Mouse (Mus musculus) hindbrain, embryonic 10.5 days (tissue): ENCODE measurements around the gene Ncr1. TPM values are rescaled to one million over a fixed set of nuclear protein-coding genes. Genes with fewer than 3 reads are reported as not detected.
"Not testable (repeated sequence)": the region's sequence is repeated elsewhere in the genome, so short reads cannot be mapped to it uniquely, and the experiment has no call there.

ENCODE experiments used
- DNase-seq: peaks from one replicate; pipeline ENCODE4 v3.0.0-alpha.2; 2017; ENCODE audit warnings: low spot score
- H3K27ac ChIP-seq: fragments of 300-500 bp; sonication (generic); 2 replicates; pipeline ENCODE4 v1.5.1; 2016; ENCODE audit warnings: mild to moderate bottlenecking, moderate library complexity
- H3K27me3 ChIP-seq: fragments of 300-500 bp; sonication (generic); 2 replicates; pipeline ENCODE4 v1.6.1; 2016; ENCODE audit warnings: mild to moderate bottlenecking; ENCODE audit not compliant: poor library complexity, insufficient read depth, severe bottlenecking
- H3K36me3 ChIP-seq: fragments of 300-500 bp; sonication (generic); 2 replicates; pipeline ENCODE4 v1.6.1; 2016; ENCODE audit warnings: mild to moderate bottlenecking, moderate library complexity
- H3K4me1 ChIP-seq: fragments of 300-500 bp; sonication (generic); replicated peaks from 2 replicates; pipeline ENCODE4 v1.6.1; 2016; ENCODE audit warnings: mild to moderate bottlenecking
- H3K4me3 ChIP-seq: fragments of 300-500 bp; sonication (generic); 2 replicates; pipeline ENCODE4 v1.5.1; 2016; ENCODE audit warnings: mild to moderate bottlenecking, moderate library complexity
- H3K9me3 ChIP-seq: fragments of 300-500 bp; sonication (generic); 2 replicates; pipeline ENCODE4 v1.6.1; 2016; ENCODE audit warnings: mild to moderate bottlenecking, moderate library complexity
- WGBS: fragments of 180-500 bp; shearing (Covaris S2); methylation state at CpG from one replicate; pipeline ENCODE4 v1.1.7; 2016; 5-methylcytosine and 5-hydroxymethylcytosine counted together
- polyA plus RNA-seq: library from polyadenylated mRNA; unstranded; fragments of >200 nt; fragmentation: Nextera tagmentation; extraction: Ambion mirVana; gene quantifications from 2 replicates; pipeline ENCODE4 v1.2.1, GENCODE M21; 2016

Ncr1 gene
- polyA plus RNA-seq = not detected in 2 replicates

DNA sequence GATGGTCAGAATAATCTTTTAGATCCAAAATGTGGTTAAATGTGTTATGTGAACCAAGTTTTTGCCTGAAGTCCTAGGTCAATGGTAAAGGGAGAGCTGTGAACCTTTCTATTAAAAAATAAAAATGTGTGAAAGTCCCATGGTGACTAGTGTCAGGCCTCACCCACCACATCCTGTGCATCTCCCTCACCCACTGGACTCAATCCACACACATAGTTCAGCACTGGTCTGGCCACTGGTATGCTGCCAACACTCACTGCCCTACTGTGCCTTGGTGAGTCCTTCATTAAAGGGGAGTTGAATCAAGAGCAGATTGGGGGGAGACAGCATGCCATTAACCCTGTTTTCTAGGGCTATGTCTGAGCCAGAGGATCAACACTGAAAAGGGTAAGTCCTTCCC lies at the start of gene Ncr1:
Gene Ncr1, plus strand, starts transcription at position 216 of the 400 bp plus-strand sequence.
- Histone ChIP-seq H3K36me3 (no peaks in the 10 kb centered on the region), H3K4me3 (no peak within 1 kb of the TSS), H3K27ac (no peak within 1 kb of the TSS), H3K27me3 (no peaks in the 10 kb centered on the region), H3K4me1 (no peaks in the 10 kb centered on the region), H3K9me3 (0 out of 2 replicates have a peak, but pooled peaks cover 2% of the 10 kb centered on the region)
- DNase-seq = no peak

DNA sequence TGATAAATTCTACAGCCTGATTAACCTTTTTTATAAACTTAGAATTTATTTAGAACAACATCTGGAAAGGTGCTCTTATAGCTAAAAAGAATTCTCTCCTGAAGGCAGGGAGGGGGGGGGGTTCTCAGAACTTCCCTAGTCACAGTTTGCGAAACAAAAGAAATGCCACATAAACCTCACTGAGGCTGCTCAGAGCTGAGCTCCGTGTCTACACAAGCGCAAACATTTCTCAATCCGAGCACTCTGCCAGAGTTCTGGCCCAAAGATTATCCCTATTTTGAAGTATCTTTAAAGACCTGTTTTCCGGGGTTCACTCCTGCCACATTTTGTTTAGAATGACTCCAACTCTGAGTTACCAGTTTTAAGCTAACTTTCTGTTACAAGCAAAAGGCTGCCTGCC lies 44.9 kb upstream of the Ncr1 start:
- DNase-seq = no peak
- WGBS = 76% methylated on average over 5 of the region's 5 CpGs

DNA sequence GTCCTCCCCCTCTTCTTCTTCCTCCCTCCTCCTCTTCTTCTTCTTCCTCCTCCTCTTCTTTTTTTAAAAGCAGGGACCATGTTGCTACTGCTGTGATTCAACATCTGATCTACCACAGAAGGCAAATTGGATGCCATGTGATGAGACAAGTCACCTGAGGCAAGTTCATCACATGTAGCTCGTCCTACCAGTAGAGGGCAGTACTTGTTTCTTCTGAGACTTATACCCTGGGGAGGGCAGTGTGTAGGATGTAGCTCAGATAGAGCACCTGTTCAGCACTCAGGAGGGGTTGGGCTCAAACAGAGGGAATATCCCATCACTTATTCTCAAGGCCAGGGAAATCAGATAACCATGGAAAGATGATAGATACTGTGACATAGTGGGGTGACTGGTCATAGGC lies 40.3 kb upstream of the Ncr1 start:
- DNase-seq = no peak
- Histone ChIP-seq H3K4me1 (no peaks in the 10 kb centered on the region), H3K9me3 (no peaks in the 10 kb centered on the region), H3K4me3 (no peak overlapping the region), H3K27ac (no peak overlapping the region), H3K27me3 (no peaks in the 10 kb centered on the region), H3K36me3 (no peaks in the 10 kb centered on the region)
- WGBS = 64% methylated on average over 1 of the region's 1 CpGs

More for the DNA sequence above, 44.9 kb upstream of the Ncr1 start:
- no peak overlapping the region for H3K27ac ChIP-seq
- no peak overlapping the region for H3K4me3 ChIP-seq
- H3K9me3 ChIP-seq = peaks cover 4% of the 10 kb centered on the region; the same call in 1 of the 2 replicates
- no peaks in the 10 kb centered on the region for H3K27me3 ChIP-seq
- no peaks in the 10 kb centered on the region for H3K4me1 ChIP-seq
- H3K36me3 ChIP-seq = no peaks in the 10 kb centered on the region

DNA sequence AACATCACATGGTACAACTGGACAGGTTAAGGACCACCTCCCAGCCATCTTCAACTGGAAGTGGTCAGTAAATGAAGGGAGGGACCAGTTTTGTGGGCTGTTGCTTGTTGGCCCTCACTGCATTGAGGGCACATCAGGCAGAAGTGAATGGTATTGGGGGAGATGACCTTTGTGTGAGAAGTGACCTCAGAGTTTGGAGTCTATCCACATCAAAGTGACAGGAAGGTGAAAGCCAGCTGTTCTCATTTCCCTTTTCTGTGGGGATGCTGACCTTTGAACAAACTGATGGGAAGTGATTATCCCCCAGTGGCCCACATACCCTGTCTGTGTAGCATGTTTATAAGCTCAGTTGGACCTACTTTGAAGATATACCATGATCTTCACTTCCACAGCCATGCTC lies 37.4 kb upstream of the Ncr1 start:
- DNase-seq = no peak

DNA sequence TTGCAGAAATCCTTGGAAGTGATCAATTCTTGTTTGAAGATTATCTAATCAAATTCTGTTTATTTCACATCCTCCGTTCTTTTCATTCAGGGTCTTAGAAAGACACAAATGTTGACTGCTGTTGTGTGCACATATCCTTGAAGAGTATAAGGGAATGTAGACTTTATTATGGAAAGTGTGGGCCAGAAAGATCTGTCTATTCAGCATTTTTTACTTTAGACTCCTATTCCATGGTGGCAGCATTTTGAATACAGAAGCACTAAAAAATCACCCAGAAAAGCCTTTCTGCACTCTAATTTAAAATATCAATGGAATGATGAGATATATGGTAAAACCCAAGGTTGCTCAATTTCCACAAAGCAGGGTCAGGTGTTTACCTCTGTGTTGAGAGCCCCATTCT lies 34.1 kb upstream of the Ncr1 start:
- Histone ChIP-seq H3K4me3 (no peak overlapping the region), H3K27me3 (no peaks in the 10 kb centered on the region), H3K27ac (no peak overlapping the region), H3K4me1 (no peaks in the 10 kb centered on the region), H3K36me3 (no peaks in the 10 kb centered on the region), H3K9me3 (no peaks in the 10 kb centered on the region)
- WGBS = 93% methylated on average over 1 of the region's 1 CpGs
- no peak for DNase-seq

More for the DNA sequence above, 37.4 kb upstream of the Ncr1 start:
- H3K4me1 ChIP-seq = no peaks in the 10 kb centered on the region
- H3K27me3 ChIP-seq = no peaks in the 10 kb centered on the region
- no peak overlapping the region for H3K4me3 ChIP-seq
- H3K9me3 ChIP-seq = no peaks in the 10 kb centered on the region
- no peak overlapping the region for H3K27ac ChIP-seq
- H3K36me3 ChIP-seq = no peaks in the 10 kb centered on the region

DNA sequence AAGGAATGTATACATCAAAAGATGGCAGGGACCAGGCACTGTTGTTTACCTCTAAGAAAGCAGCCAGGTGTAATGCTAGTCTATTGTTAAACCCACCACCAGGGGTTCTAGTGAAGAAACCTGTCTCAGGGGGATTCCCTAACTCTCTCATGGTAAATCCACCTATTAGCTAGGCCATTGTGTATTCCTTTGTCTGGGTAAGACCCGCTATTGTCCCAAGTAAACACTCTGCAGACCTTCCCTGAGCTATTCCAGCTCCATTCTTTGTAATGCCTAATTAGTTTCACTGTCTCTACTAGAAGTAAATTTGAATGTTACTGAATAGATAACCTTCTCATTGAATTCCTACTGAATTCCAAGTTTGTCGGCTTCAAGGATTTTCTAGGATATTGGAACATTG lies 24.4 kb upstream of the Ncr1 start:
- H3K4me1 ChIP-seq, DNase-seq, H3K36me3 ChIP-seq, H3K27ac ChIP-seq, H3K9me3 ChIP-seq, H3K4me3 ChIP-seq, H3K27me3 ChIP-seq: not testable (repeated sequence)
- WGBS = 88% methylated on average over 2 of the region's 2 CpGs

DNA sequence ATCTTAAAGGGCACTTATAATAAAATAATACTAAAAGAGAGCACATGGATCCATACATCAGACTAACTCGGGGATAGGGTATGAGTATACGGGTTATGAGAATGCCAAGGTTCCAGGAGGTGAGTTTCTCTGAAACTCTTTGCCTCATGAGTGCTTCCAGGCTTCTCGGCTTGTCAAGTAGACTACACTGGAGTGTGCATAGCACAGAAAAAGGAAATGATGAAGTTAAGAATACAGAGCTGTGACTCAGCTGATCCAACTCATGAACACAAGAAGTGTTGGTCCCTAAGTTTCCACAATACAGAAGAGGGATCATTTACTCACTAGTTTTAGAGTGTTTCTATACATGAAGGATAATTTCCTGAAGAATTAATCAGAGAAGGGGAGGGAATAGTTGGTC lies 24.0 kb upstream of the Ncr1 start:
- H3K36me3 ChIP-seq, DNase-seq, H3K4me3 ChIP-seq, H3K9me3 ChIP-seq, H3K27me3 ChIP-seq, H3K4me1 ChIP-seq, H3K27ac ChIP-seq: not testable (repeated sequence)
- 85% methylated on average over 3 of the region's 3 CpGs for WGBS

DNA sequence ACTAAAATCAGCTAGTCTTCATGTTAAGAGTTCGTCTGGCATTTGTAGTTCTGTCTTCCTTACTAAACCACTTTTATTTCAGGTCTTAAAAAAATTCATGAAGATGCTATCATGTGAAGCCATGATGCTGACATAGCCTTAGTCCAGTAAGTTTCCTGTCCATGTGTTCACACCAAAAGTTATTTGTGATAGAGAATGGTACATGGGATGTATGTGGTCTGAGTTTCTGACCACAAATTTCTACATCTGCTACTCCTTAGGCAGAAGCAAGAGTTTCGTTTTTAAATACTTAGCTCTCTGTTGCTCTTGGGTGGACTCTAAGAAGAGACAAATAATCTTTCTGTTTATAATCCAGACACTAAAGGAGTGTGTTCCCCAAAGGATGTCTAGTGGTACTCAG lies 14.2 kb upstream of the Ncr1 start:
- Histone ChIP-seq H3K4me1 (no peaks in the 10 kb centered on the region), H3K36me3 (no peaks in the 10 kb centered on the region), H3K27me3 (no peaks in the 10 kb centered on the region), H3K4me3 (no peak overlapping the region), H3K9me3 (no peaks in the 10 kb centered on the region), H3K27ac (no peak overlapping the region)
- WGBS = 74% methylated on average over 2 of the region's 2 CpGs
- no peak for DNase-seq

DNA sequence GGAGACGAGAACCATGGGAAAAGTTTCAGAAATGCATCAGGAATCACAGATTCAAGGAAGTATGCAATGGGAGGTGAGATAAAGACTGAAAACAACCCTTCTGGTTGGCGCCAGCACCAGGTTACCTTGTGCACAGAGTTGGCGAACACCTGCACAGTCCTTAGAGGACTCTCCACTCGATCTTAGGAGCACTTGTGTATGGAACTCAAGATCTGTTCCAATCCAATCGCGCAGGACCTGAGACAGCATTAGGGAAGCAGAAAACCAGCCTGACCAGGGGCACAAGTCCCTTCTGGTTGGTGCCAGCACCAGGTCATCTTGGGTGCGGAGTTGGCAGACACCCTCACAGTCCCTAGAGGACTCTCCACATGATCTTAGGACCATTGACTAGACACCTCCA lies 36.0 kb downstream of the Ncr1 start:
- Histone ChIP-seq H3K9me3 (peaks cover 3% of the 10 kb centered on the region; the same call in 1 of the 2 replicates), H3K4me1 (no peaks in the 10 kb centered on the region), H3K27ac (no peak overlapping the region), H3K36me3 (no peaks in the 10 kb centered on the region), H3K4me3 (no peak overlapping the region), H3K27me3 (no peaks in the 10 kb centered on the region)
- DNase-seq = no peak
- WGBS = 86% methylated on average over 7 of the region's 7 CpGs

Other genes with a start within 250 kb of the Ncr1 start
- gene Ttyh1, start 218.3 kb upstream of the Ncr1 start, polyA plus RNA-seq = 31.2 and 67.4 TPM in 2 replicates
- gene Leng8, start 200.7 kb upstream of the Ncr1 start, polyA plus RNA-seq = 68.7 and 91.4 TPM in 2 replicates
- gene Leng9, start 187.3 kb upstream of the Ncr1 start, polyA plus RNA-seq = 1.6 and 2.5 TPM in 2 replicates
- gene Cdc42ep5, start 172.9 kb upstream of the Ncr1 start, polyA plus RNA-seq = 16.9 and 23.5 TPM in 2 replicates
- gene Lilra5, start 100.0 kb upstream of the Ncr1 start, polyA plus RNA-seq = not detected in 2 replicates
- 0.10 and 0.50 TPM in 2 replicates for gene Gp6, start 60.0 kb downstream of the Ncr1 start, polyA plus RNA-seq
- 30.6 and 34.1 TPM in 2 replicates for gene Rdh13, start 107.9 kb downstream of the Ncr1 start, polyA plus RNA-seq
- gene Eps8l1, start 123.0 kb downstream of the Ncr1 start, polyA plus RNA-seq = 2.8 and 5.4 TPM in 2 replicates
- 40.8 and 45.8 TPM in 2 replicates for gene Ppp1r12c, start 164.0 kb downstream of the Ncr1 start, polyA plus RNA-seq
- gene Tnnt1, start 178.7 kb downstream of the Ncr1 start, polyA plus RNA-seq = 5.7 and 6.2 TPM in 2 replicates
- 2.5 and 3.5 TPM in 2 replicates for gene Tnni3, start 186.5 kb downstream of the Ncr1 start, polyA plus RNA-seq
- 2.5 and 2.9 TPM in 2 replicates for gene Dnaaf3, start 194.7 kb downstream of the Ncr1 start, polyA plus RNA-seq
- gene Syt5, start 209.8 kb downstream of the Ncr1 start, polyA plus RNA-seq = 5.0 and 15.2 TPM in 2 replicates